In the genomic region with DNA sequence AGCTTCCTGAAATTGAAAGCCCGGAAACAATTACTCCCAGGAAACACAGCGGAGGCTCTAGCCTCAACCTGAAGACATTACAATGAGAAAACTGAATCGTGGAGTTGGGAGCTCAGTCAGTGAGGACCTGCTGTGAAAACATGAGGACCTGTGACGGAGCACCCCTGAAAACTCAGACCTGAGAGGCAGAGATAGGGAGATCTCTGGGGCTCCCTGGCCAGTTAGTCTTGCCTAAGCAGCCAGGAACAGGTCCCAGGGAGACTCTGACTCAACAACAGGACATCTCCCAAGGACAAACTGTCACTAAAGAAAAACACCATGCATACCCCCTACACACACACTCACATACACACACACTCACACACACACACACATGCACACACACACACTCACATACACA, we compare ENCODE assay signal across 20 mouse cellular contexts. TPM values are rescaled to one million over a fixed set of nuclear protein-coding genes. Genes with fewer than 3 reads are reported as not detected.
DNase-seq lines count a peak whose midpoint lies in the region; ATAC-seq and TF ChIP-seq lines count a peak whose summit lies in the region.
"Had no signal": no experiment of that assay in that cellular context is flagged by ENCODE, and none has a peak within 500 bp of the region (broad histone marks: within the 10 kb centered on the region; RNA-seq: fewer than 3 reads in every experiment).

No protein-coding gene starts in this region.

- peak overlapping the region; percentile 86; the same call in 1 of the 2 replicates for H3K27ac ChIP-seq in layer of hippocampus, adult 2 months
- H3K27ac ChIP-seq in liver, embryonic 14.5 days, result no peak overlapping the region
- H3K27ac ChIP-seq: embryonic facial prominence, embryonic 13.5 days; forebrain, embryonic 13.5 days; gastrocnemius, adult 2 months; hindbrain, embryonic 12.5 days had no signal

- no peak for DNase-seq in layer of hippocampus, adult 2 months (ENCODE audit: low spot score in 2 of 2)
- DNase-seq in layer of hippocampus, adult 9-11 months, result no peak
- peak; percentile 0 for DNase-seq in ES-CJ7 (ENCODE audit: low read depth, low spot score)
- DNase-seq in G1E (ENCODE audit: low spot score), result peak; percentile 0
- no peak for DNase-seq in liver, embryonic 14.5 days (ENCODE audit: low read depth in 3 of 3, low spot score in 3 of 3)
- DNase-seq in urinary bladder, postnatal 10 days (ENCODE audit: low spot score), result no peak
- no peak for DNase-seq in testis, postnatal 14 days (ENCODE audit: low spot score)
- no peak for DNase-seq in kidney, postnatal 10 days
- DNase-seq: adrenal gland, postnatal 10 days; cerebellum, adult 11 months; cerebellum, adult 9-10 months; cerebellum, postnatal 25 days; gastrocnemius, adult 2 months; gastrocnemius, postnatal 25 days; heart, postnatal 10 days; heart, postnatal 4 days had no signal

- TF ChIP-seq CTCF in layer of hippocampus, adult 2 months (conservative IDR thresholded peaks at IDR 0.05), result no peak
- TF ChIP-seq CTCF in G1E (IDR thresholded peaks at IDR 0.05; ENCODE audit: low read depth, low read length), result no peak
- no peak for TF ChIP-seq CTCF in liver, embryonic 14.5 days (IDR thresholded peaks at IDR 0.05; ENCODE audit: low read depth)

- ATAC-seq in G1E (ENCODE audit: extremely low read depth, insufficient number of reproducible peaks, low FRiP score, poor library complexity, severe bottlenecking), result no peak
- peak; percentile 63 for ATAC-seq in liver, embryonic 14.5 days (ENCODE audit: insufficient read depth)
- ATAC-seq: forebrain, embryonic 13.5 days had no signal

- H3K4me3 ChIP-seq in layer of hippocampus, adult 2 months, result no peak overlapping the region
- H3K4me3 ChIP-seq in G1E (ENCODE audit: low read depth, low read length), result no peak overlapping the region
- no peak overlapping the region for H3K4me3 ChIP-seq in liver, embryonic 14.5 days (ENCODE audit: insufficient read depth in 1 of 2, low read depth in 2 of 2, low read length in 2 of 2)
- H3K4me3 ChIP-seq: embryonic facial prominence, embryonic 13.5 days; forebrain, embryonic 13.5 days; gastrocnemius, adult 2 months; hindbrain, embryonic 12.5 days had no signal

- H3K9me3 ChIP-seq in G1E (replicated peaks), result no peaks in the 10 kb centered on the region
- H3K9me3 ChIP-seq in liver, embryonic 14.5 days (ENCODE audit: control insufficient read depth, low read length), result no peaks in the 10 kb centered on the region
- H3K9me3 ChIP-seq: embryonic facial prominence, embryonic 13.5 days; forebrain, embryonic 13.5 days; hindbrain, embryonic 12.5 days had no signal

- WGBS in liver, embryonic 14.5 days (ENCODE audit: insufficient replicate concordance), result 9% methylated on average over 4 of the region's 4 CpGs

- no peak overlapping the region; the same call in 1 of the 2 replicates for H3K9ac ChIP-seq in liver, embryonic 14.5 days (replicated peaks)
- H3K9ac ChIP-seq: embryonic facial prominence, embryonic 13.5 days; forebrain, embryonic 13.5 days; hindbrain, embryonic 12.5 days had no signal

- peak overlapping the region; percentile 34 for H3K4me2 ChIP-seq in liver, embryonic 14.5 days (ENCODE audit: low read depth)
- H3K4me2 ChIP-seq: embryonic facial prominence, embryonic 13.5 days; forebrain, embryonic 13.5 days; hindbrain, embryonic 12.5 days had no signal

- TF ChIP-seq EP300 in liver, embryonic 14.5 days (IDR thresholded peaks at IDR 0.05; ENCODE audit: low read depth), result no peak

- H3K27me3 ChIP-seq in G1E (ENCODE audit: insufficient read depth, low read length), result no peaks in the 10 kb centered on the region
- no peaks in the 10 kb centered on the region for H3K27me3 ChIP-seq in liver, embryonic 14.5 days (ENCODE audit: control insufficient read depth, insufficient read depth, low read length)
- H3K27me3 ChIP-seq: embryonic facial prominence, embryonic 13.5 days; forebrain, embryonic 13.5 days; hindbrain, embryonic 12.5 days had no signal

- H3K4me1 ChIP-seq in G1E (ENCODE audit: insufficient read depth, low read depth, low read length), result peaks cover 36% of the 10 kb centered on the region
- peaks cover 17 to 29% of the 10 kb centered on the region in 2 experiments for H3K4me1 ChIP-seq in liver, embryonic 14.5 days (replicated peaks; ENCODE audit: control insufficient read depth in 2 of 2, insufficient read depth in 2 of 2, low read length in 1 of 2)
- H3K4me1 ChIP-seq: embryonic facial prominence, embryonic 13.5 days; forebrain, embryonic 13.5 days; hindbrain, embryonic 12.5 days had no signal

- H3K36me3 ChIP-seq in G1E (replicated peaks), result peaks cover 2% of the 10 kb centered on the region
- H3K36me3 ChIP-seq in liver, embryonic 14.5 days (replicated peaks; ENCODE audit: control insufficient read depth, insufficient read depth, low read depth), result no peaks in the 10 kb centered on the region
- H3K36me3 ChIP-seq: embryonic facial prominence, embryonic 13.5 days; hindbrain, embryonic 12.5 days had no signal

RNA-seq across cellular contexts. Expression of a gene that starts 11.4 kb away (rescaled TPM):
- total RNA-seq in layer of hippocampus, adult 2 months (2021), result under 1 TPM; 0.31 to 0.34 TPM
- total RNA-seq in G1E (2014; fragmentation: Nextera tagmentation) (0.83 TPM in 1 of 2 replicates, not detected in the other), G1E (2017) (0.98 and 1.0 TPM in 2 replicates)
- polyA plus RNA-seq in G1E (2012), result 0.62 and 0.83 TPM in 2 replicates
- polyA plus RNA-seq in liver, embryonic 14.5 days (2012; rRNA removed), result 0.89 and 0.90 TPM in 2 replicates
- polyA plus RNA-seq in liver, embryonic 14.5 days (2014; fragmentation: Nextera tagmentation; extraction: Ambion mirVana), result 1.4 and 2.2 TPM in 2 replicates
- total RNA-seq: adrenal gland, postnatal 4 days; gastrocnemius, adult 2 months; gastrocnemius, postnatal 25 days; heart, postnatal 4 days had no signal

RNA-seq across cellular contexts. Expression of a gene that starts 35.4 kb away (rescaled TPM):
- total RNA-seq in layer of hippocampus, adult 2 months (2021), result 10 to 100 TPM; 89.3 to 92.1 TPM
- total RNA-seq in G1E (2014; fragmentation: Nextera tagmentation), result 97.3 and 108 TPM in 2 replicates
- 210 and 302 TPM in 2 replicates for total RNA-seq in G1E (2017)
- 103 and 173 TPM in 2 replicates for polyA plus RNA-seq in G1E (2012)
- 74.3 and 80.3 TPM in 2 replicates for polyA plus RNA-seq in liver, embryonic 14.5 days (2012; rRNA removed)
- 164 and 171 TPM in 2 replicates for polyA plus RNA-seq in liver, embryonic 14.5 days (2014; fragmentation: Nextera tagmentation; extraction: Ambion mirVana)

RNA-seq across cellular contexts. Expression of a gene that starts 40.6 kb away (rescaled TPM):
- total RNA-seq in layer of hippocampus, adult 2 months (2021), result 1 to 10 TPM; 3.4 to 4.7 TPM
- total RNA-seq in G1E (2014; fragmentation: Nextera tagmentation) (4.2 and 6.8 TPM in 2 replicates), G1E (2017) (1.6 and 1.9 TPM in 2 replicates)
- 0.09 TPM in 2 replicates for polyA plus RNA-seq in G1E (2012)
- polyA plus RNA-seq in liver, embryonic 14.5 days (2012; rRNA removed), result 0.51 and 0.71 TPM in 2 replicates
- polyA plus RNA-seq in liver, embryonic 14.5 days (2014; fragmentation: Nextera tagmentation; extraction: Ambion mirVana), result 0.71 and 0.78 TPM in 2 replicates

RNA-seq across cellular contexts. Expression of a gene that starts 58.6 kb away (rescaled TPM):
- 1 to 10 TPM in 1 of 2 experiments, under 1 TPM in 1; 0.77 to 1.4 TPM for total RNA-seq in layer of hippocampus, adult 2 months (2021)
- total RNA-seq in G1E (2014; fragmentation: Nextera tagmentation) (22.8 and 25.7 TPM in 2 replicates), G1E (2017) (24.9 and 26.7 TPM in 2 replicates)
- polyA plus RNA-seq in G1E (2012), result 60.6 and 77.6 TPM in 2 replicates
- polyA plus RNA-seq in liver, embryonic 14.5 days (2012; rRNA removed), result 3.8 and 4.9 TPM in 2 replicates
- 4.9 and 5.1 TPM in 2 replicates for polyA plus RNA-seq in liver, embryonic 14.5 days (2014; fragmentation: Nextera tagmentation; extraction: Ambion mirVana)

Comparison
In these comparisons a context has a peak if more than half of its experiments do, and no peak if none do; other contexts are left out.
1. DNase-seq: peak in ES-CJ7 (single experiment) and G1E (single experiment); none in layer of hippocampus, adult 2 months (0 of 2), layer of hippocampus, adult 9-11 months (single experiment), liver, embryonic 14.5 days (0 of 3), urinary bladder, postnatal 10 days (single experiment), testis, postnatal 14 days (single experiment) and kidney, postnatal 10 days (single experiment).